Mouse (Mus musculus): ENCODE measurements around the gene Pibf1.

- TF ChIP-seq CTCF (IDR thresholded peaks at IDR 0.05; ENCODE audit: extremely low read depth, insufficient read depth, insufficient read length, insufficient replicate concordance) = no peak
- TF ChIP-seq POLR2A (IDR thresholded peaks at IDR 0.05; ENCODE audit: low read depth, low read length) = no peak
Measured at GRCm38 (mm10) chr14:99106671-99107070, 7.4 kb downstream of the Pibf1 start.
